In the genomic region with DNA sequence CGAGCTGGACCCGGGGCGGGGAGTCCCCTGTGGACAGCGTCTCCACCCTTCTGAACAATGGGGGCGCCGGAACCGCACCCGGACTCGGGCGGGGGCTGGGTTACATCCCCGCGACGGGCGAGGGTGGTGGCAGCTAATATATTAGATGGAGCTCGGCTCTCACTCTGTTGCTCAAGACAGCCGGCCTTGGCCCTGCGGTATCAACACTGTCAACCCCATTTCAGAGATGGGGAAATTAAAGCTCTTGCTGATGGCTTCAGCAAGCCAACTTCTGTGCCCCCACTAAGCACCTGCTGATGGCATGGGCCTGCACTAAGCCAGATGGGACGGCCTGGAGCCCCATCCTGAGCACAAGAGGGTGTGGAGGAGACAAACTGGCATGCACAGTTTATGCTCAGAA, we compare ENCODE assay signal across 8 mouse cellular contexts. TPM values are rescaled to one million over a fixed set of nuclear protein-coding genes. Genes with fewer than 3 reads are reported as not detected.
DNase-seq lines count a peak whose midpoint lies in the region; ATAC-seq and TF ChIP-seq lines count a peak whose summit lies in the region.

No protein-coding gene starts in this region.

- no peaks in the 10 kb centered on the region; the same call in 1 of the 2 replicates for H3K9me3 ChIP-seq in E14TG2a.4 (ENCODE audit: low read length)
- H3K9me3 ChIP-seq in forebrain, embryonic 14.5 days (replicated peaks; ENCODE audit: control insufficient read depth, low read length): no peaks in the 10 kb centered on the region
- no peaks in the 10 kb centered on the region for H3K9me3 ChIP-seq in liver, embryonic 16.5 days (replicated peaks; ENCODE audit: control insufficient read depth, low read length)

- 1% methylated on average over 18 of the region's 18 CpGs for WGBS in forebrain, embryonic 14.5 days
- under 1% methylated on average over 18 of the region's 18 CpGs for WGBS in liver, embryonic 16.5 days (ENCODE audit: insufficient replicate concordance)

- peak; percentile 53 for ATAC-seq in frontal cortex, adult (ENCODE audit: low TSS enrichment)
- ATAC-seq in forebrain, embryonic 14.5 days: peak; percentile 44
- peak; percentile 8 for ATAC-seq in liver, embryonic 16.5 days (ENCODE audit: low read depth)

- DNase-seq in frontal cortex, postnatal 10 days (ENCODE audit: low spot score in 2 of 2): no peak
- no peak for DNase-seq in forebrain, embryonic 14.5 days (ENCODE audit: low spot score)
- no peak for DNase-seq in adrenal gland, postnatal 25 days
- no peak for DNase-seq in left cerebral cortex, postnatal 25 days (ENCODE audit: low spot score in 2 of 2)
- DNase-seq in layer of hippocampus, postnatal 36 days: no peak

- peak overlapping the region; percentile 90 for H3K4me3 ChIP-seq in E14TG2a.4 (replicated peaks; ENCODE audit: low read length)
- H3K4me3 ChIP-seq in forebrain, embryonic 14.5 days (ENCODE audit: low read depth, low read length): peak overlapping the region; percentile 93
- H3K4me3 ChIP-seq in liver, embryonic 16.5 days (ENCODE audit: low read depth, low read length): peak overlapping the region; percentile 90

- peaks cover 36% of the 10 kb centered on the region for H3K27me3 ChIP-seq in E14TG2a.4 (ENCODE audit: insufficient read depth, low read length)
- no peaks in the 10 kb centered on the region for H3K27me3 ChIP-seq in forebrain, embryonic 14.5 days (replicated peaks; ENCODE audit: control insufficient read depth, insufficient read depth, low read length)
- H3K27me3 ChIP-seq in liver, embryonic 16.5 days (ENCODE audit: control insufficient read depth, insufficient read depth, low read depth, low read length): no peaks in the 10 kb centered on the region

- H3K4me1 ChIP-seq in E14TG2a.4 (replicated peaks; ENCODE audit: low read depth, low read length): peaks cover 31% of the 10 kb centered on the region
- H3K4me1 ChIP-seq in forebrain, embryonic 14.5 days (ENCODE audit: control insufficient read depth, insufficient read depth, low read length): peaks cover 31% of the 10 kb centered on the region
- H3K4me1 ChIP-seq in liver, embryonic 16.5 days (ENCODE audit: control insufficient read depth, low read depth, low read length): peaks cover 15% of the 10 kb centered on the region

- H3K4me2 ChIP-seq in forebrain, embryonic 14.5 days (ENCODE audit: low read length): peak overlapping the region; percentile 79
- H3K4me2 ChIP-seq in liver, embryonic 16.5 days (ENCODE audit: low read depth, low read length): peak overlapping the region; percentile 85

- no peaks in the 10 kb centered on the region for H3K36me3 ChIP-seq in E14TG2a.4 (ENCODE audit: insufficient read depth, low read length)
- H3K36me3 ChIP-seq in forebrain, embryonic 14.5 days (ENCODE audit: control insufficient read depth, insufficient read depth, low read length): no peaks in the 10 kb centered on the region
- H3K36me3 ChIP-seq in liver, embryonic 16.5 days (ENCODE audit: control insufficient read depth, insufficient read depth): no peaks in the 10 kb centered on the region

- peak overlapping the region; percentile 98 for H3K9ac ChIP-seq in forebrain, embryonic 14.5 days (ENCODE audit: low read length)
- H3K9ac ChIP-seq in liver, embryonic 16.5 days (ENCODE audit: low read depth, low read length): peak overlapping the region; percentile 81

- peak overlapping the region; percentile 100 for H3K27ac ChIP-seq in forebrain, embryonic 14.5 days (ENCODE audit: low read depth, low read length)
- H3K27ac ChIP-seq in liver, embryonic 16.5 days (ENCODE audit: low read length): peak overlapping the region; percentile 69

- no peak for TF ChIP-seq CTCF in E14TG2a.4 (conservative IDR thresholded peaks at IDR 0.05; ENCODE audit: low read length)

- intact Hi-C loops in left cerebral cortex, postnatal 25 days (cut with DNase I): loop anchor here (2.0 to 5.0 kb wide), 3 partner anchors 42 to 128 kb away; no protein-coding TSS in a partner anchor

RNA-seq across cellular contexts. Expression of gene Megf9, which starts 0.5 kb away (rescaled TPM):
- 28.7 and 33.0 TPM in 2 replicates for polyA plus RNA-seq in forebrain, embryonic 14.5 days (2014; fragmentation: Nextera tagmentation; extraction: Ambion mirVana)
- 4.0 and 4.3 TPM in 2 replicates for polyA plus RNA-seq in liver, embryonic 16.5 days (2015; fragmentation: Nextera tagmentation; extraction: Ambion mirVana)
- total RNA-seq in adrenal gland, postnatal 25 days (2021): 25.4 and 43.8 TPM in 2 replicates
- total RNA-seq in left cerebral cortex, postnatal 25 days (2021): 100 to 1,000 TPM in 1 of 2 experiments, 10 to 100 TPM in 1; 97.8 to 101 TPM
- total RNA-seq in layer of hippocampus, postnatal 36 days (2021): 100 to 1,000 TPM; 119 to 120 TPM
